Mouse (Mus musculus) spleen, postnatal 4 days (tissue): ENCODE results near the gene Tas2r135.

Experiments used
- DNase-seq, 2 experiments: peaks; one replicate each; pipeline ENCODE4 v3.0.0; 2022; ENCODE audit warnings: low spot score in 2 of 2

Gene Tas2r135

GRCm38 (mm10) chr6:42373669-42374430 is 31.4 kb upstream of the Tas2r135 start:
- DNase-seq, result no peak

DNA sequence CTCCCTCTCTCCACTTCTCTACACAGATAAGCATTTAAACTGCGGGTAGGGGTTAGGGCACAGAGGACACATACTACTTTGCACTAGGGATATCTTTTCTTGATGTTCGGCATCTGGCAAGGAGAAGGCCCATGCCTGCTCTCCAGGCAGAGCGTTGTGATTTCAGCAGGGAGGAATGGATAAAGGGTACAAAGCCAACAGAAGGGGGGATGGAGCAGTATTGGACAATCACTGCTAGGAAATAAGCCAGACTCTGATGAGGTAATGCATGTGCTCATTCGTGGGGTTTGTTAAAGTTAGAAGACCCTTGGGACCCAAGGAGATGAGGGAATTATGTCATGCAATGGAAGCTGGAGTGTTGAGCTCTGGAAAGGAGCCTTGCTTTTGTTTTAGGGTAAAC is 30.5 kb upstream of the Tas2r135 start:
- no peak for DNase-seq

DNA sequence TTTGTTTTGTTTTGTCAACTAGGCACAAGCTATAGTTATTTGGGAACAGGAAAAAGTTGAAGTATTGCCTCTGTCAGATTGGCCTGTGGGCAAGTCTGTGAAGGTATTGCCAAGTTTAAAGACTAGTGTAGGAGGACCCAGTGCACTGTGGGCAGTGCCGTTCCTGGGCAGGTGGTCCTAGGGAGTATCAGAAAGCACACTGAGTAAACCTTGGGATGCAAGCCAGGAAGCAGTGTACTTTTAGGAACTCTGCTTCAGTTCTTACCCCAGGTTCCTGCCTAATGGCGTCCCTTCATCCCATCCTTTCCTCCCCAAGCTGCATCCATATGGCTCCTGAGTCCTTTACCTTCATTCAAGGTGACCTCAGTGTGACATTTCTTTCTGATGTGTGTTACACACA is 30.1 kb upstream of the Tas2r135 start:
- no peak for DNase-seq

DNA sequence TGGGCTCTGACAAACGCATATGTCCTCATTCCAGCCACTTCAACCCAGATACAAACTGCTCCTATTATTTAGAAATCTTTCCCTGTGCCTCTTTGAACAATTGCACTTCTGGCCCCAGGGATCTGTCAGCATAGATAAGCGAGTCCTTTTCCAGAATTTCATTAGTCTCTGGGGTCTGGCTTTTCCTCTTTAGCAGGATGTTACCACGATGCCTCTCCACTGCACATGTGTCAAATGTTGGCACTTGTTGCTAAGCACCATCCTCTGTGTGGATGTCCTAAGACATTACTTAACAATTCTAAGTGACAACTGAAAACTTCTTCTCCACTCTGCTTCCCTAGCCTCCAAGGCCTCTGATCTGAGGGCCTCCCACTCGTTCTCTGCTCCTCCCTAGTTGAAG is 29.2 kb upstream of the Tas2r135 start:
- DNase-seq, result no peak

DNA sequence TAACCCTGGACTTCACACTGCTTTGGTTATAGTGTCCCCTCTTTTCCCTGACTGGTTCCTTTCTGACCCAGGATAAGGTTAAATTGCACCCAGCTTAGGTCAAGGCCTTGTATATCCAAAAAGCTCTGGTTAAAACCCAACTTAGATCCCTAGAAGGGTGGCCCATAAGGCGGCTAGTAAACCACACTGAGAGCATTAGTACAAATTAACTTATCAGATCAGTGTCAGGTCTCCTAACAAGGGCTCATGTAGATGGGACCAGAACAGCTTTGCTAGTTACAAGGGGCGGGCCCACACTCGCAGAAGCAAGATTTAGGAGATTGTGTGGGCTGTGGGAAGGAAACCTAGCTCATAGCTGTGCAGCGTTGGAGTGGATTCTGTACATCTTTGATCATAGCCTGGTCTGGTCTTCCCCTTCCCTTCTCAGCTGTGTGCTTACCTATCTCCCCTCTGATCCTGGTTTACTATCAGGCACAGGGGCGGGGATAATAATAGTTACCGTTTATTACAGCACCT is 28.7 kb upstream of the Tas2r135 start:
- DNase-seq, result no peak

DNA sequence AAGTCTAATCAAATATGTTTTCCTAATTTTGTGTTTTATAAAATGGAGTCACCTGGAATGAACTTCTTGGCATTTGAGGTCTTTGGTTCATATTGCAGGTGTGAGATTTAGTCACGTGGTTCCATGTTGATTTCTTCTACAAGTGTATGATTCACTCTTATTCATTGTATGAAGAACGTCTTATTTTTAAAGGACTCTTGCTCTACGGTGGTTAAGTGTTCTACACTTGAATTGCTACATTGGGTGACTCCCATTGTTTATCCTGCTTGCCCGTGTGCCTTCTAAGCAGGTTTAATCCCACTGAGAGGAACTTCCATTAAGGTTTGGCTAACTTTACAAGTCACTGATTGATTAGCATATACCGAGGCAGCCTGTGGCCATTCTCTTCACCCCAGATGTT is 28.0 kb upstream of the Tas2r135 start:
- DNase-seq, result no peak

DNA sequence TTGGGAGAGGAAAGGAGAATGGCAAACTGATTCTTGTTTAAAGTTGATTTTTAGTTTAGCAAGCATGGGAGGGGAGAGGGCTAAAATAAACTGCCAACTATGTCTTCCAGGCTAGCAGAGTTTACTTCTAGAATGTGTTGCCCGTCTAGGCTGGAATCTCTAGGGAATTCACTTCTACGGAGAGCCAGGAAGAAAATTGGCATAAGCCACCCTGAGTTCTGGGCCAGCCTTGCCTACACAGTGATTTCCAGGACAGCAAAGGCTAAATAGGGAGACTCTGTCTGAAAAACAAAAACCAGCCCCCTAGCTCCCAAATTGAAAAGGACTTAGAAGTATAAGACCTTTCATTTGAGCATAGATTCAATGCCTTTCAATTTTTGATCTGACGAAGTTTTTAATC is 25.7 kb upstream of the Tas2r135 start:
- DNase-seq, result no peak

- DNase-seq, result no peak
Observed at GRCm38 (mm10) chr6:42380416-42381144, 24.7 kb upstream of the Tas2r135 start.

GRCm38 (mm10) chr6:42381221-42381620 is 24.0 kb upstream of the Tas2r135 start:
- DNase-seq, result no peak

- DNase-seq, result no peak
Observed at GRCm38 (mm10) chr6:42381916-42382381, 23.3 kb upstream of the Tas2r135 start.

- DNase-seq, result no peak
Observed at GRCm38 (mm10) chr6:42383360-42383759, 21.9 kb upstream of the Tas2r135 start.

- DNase-seq, result no peak
Observed at GRCm38 (mm10) chr6:42385635-42386034, 19.6 kb upstream of the Tas2r135 start.

DNA sequence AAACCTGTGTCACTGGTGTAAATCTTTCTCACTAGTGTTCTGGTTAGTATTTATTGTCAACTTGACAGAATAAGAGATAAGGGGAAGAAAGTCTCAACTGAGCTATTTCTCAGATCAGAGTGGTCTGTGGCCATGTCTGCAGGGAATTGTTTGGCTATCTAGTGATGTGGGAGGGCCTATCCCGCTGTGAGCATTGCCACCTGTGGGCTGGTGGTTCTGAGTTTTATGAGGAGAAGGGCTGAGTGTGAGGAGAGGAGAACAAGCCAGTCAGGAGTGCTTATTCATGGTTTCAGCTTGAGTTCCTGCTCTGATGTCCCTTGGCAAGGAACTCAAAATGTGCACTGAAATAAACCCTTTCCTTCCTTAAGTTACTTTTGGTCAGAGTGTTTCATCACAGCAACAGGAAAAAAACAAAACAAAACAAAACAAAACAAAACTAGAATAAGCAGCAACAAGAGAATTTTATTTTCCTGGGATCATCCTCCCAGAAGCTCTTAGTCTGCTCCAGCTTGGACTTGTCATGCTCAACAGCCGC is 13.4 kb upstream of the Tas2r135 start:
- no peak for DNase-seq

GRCm38 (mm10) chr6:42395960-42396809 is 9.0 kb upstream of the Tas2r135 start:
- DNase-seq, result peak; percentile 44 to 65

GRCm38 (mm10) chr6:42397041-42397657 is 8.1 kb upstream of the Tas2r135 start:
- DNase-seq, result no peak

DNA sequence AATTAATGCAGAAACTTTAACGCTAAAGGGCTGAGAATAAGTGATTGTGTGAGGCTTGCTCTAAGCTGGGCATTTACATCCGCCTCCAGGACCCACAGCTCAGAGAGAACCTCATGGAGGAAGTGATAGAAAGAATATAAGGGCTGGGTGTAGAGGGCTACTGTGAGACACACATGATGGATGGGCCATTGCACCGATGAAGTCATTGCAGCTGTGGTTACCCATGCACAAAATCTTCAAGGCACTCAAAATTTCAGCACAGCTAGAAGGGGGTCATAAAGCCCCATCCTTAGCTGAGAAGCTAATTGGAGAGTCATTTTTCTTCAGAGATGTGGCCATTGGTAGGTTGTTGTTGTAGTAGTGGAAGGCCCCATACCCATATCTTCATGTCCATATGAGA is 6.9 kb upstream of the Tas2r135 start:
- no peak for DNase-seq

- no peak for DNase-seq
Observed at GRCm38 (mm10) chr6:42398998-42399397, 6.2 kb upstream of the Tas2r135 start.

DNA sequence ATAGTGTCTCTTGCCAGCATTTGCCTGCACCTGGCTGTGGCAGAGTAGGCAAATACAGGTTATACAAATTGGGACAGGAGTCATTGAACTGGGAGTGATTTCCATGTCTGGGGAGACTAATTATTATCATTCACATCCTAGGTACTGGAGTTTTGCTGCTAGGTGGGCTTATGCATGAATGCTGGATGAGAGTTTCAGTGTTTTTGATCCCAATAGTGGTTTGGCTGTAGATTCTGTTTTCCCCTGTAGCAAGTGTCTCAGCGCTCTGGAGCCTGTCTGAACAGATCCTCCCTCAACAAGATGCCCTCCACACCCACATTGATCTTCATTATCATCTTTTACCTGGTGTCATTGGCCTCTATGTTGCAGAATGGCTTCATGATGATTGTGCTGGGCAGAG is 5.3 kb upstream of the Tas2r135 start, which contains the start of gene Tas2r143:
Gene Tas2r143, plus strand, starts transcription at position 301 of the 400 bp plus-strand sequence.
- DNase-seq, result no peak

DNA sequence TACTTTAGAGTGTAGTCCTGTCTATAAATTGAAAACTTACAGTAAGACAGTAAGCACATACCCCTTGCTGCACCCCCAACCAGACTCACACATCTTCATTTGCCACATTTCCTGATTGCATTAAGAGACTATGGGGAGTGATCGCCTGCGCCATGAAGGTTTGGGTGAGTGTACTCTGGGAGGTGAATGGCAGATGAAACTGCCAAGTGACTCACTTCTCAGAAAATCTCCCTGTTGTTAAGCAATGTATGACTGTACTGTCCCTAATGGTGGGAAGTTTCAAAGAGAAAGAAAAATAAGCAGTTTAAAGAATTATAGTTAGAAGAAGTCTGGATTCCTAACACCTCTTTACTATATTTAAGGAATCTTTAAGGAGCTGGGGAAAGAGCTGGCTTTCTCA is 14.2 kb downstream of the Tas2r135 start:
- DNase-seq, result peak in 1 of 2 experiments; percentile 2

DNA sequence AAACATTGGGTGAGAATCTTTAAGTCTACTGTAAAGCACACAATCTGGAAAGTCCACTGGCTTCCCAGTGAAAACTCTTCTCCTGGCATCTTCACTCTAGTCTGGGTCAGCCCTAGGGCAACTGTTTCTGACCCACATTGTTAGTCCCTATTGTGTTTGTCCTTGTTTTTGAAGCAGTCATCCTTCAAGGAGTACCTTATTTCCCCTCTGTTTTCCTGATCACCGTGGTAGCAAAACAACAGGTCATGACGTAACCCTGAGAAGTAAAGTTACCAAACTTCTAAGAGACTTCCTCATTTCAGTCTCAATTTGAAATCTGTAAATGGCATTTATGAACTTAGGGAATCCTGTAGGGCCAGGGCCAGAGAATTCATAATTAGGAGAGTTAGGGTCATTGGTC is 16.2 kb downstream of the Tas2r135 start:
- DNase-seq, result peak in 1 of 2 experiments; percentile 19

DNA sequence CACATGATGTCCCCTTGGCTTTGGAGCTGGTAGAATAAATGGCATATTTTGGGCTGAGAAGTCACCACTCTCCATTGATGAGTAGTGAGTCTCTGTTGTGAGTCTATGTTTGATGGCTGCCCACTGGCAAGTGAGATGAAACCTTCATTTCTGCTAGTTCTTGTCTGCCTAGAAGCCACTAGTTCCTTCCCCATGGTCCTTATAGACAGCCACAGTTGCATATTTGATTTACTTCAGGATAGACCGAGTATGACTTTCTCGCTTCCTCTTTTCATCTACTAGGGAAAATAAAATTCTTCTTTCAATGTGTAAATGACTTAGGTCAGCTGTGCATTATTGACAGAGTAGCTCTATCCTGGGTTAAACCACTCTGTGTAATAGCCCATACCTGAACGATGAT is 19.2 kb downstream of the Tas2r135 start:
- DNase-seq, result peak in 1 of 2 experiments; percentile 7
